Mouse (Mus musculus) heart, adult 2 months (tissue): ENCODE measurements around the gene Bsn. TPM values are rescaled to one million over a fixed set of nuclear protein-coding genes. Genes with fewer than 3 reads are reported as not detected.

Experiments
- DNase-seq, 2 experiments: peaks; one replicate each; pipeline ENCODE4 v3.0.0; 2021
- H3K27ac ChIP-seq: fragments of 200-600 bp; 2 replicates; pipeline ENCODE4 v1.8.1; 2022
- H3K27me3 ChIP-seq: fragments of 200-500 bp; 2 replicates; pipeline ENCODE4 v1.6.1; 2012; ENCODE audit warnings: mild to moderate bottlenecking, low read length, inconsistent platforms, mixed read lengths; ENCODE audit not compliant: control insufficient read depth, insufficient read depth
- H3K36me3 ChIP-seq: fragments of 200-500 bp; 2 replicates; pipeline ENCODE4 v1.6.1; 2012; ENCODE audit warnings: low read length, inconsistent platforms; ENCODE audit not compliant: control insufficient read depth, insufficient read depth
- H3K4me1 ChIP-seq: fragments of 200-500 bp; 2 replicates; pipeline ENCODE4 v1.6.1; 2011; ENCODE audit warnings: low read length; ENCODE audit not compliant: control insufficient read depth, insufficient read depth
- H3K4me3 ChIP-seq: fragments of 200-600 bp; 2 replicates; pipeline ENCODE4 v1.8.1; 2022
- H3K79me2 ChIP-seq: fragments of 200-500 bp; replicated peaks from 2 replicates; pipeline ENCODE4 v1.6.1; 2012; ENCODE audit warnings: mild to moderate bottlenecking, inconsistent platforms, low read length, moderate library complexity, mixed read lengths; ENCODE audit not compliant: control insufficient read depth, insufficient read depth
- H3K9ac ChIP-seq: fragments of 200-500 bp; 2 replicates; pipeline ENCODE4 v1.6.1; 2012; ENCODE audit warnings: low read depth, mild to moderate bottlenecking, control low read depth, inconsistent platforms, low read length, mixed read lengths
- CTCF ChIP-seq: fragments of 200-600 bp; IDR thresholded peaks from 2 replicates; pipeline ENCODE4 v1.8.1; 2022; ENCODE audit warnings: antibody characterized with exemption, mild to moderate bottlenecking, moderate library complexity
- EP300 ChIP-seq: fragments of 200-500 bp; IDR thresholded peaks from 2 replicates; pipeline ENCODE4 v1.6.1; 2011; ENCODE audit warnings: low read depth, low read length, control low read depth; ENCODE audit not compliant: insufficient read depth
- POLR2A ChIP-seq: fragments of 200-500 bp; IDR thresholded peaks from 2 replicates; pipeline ENCODE4 v1.6.1; 2011; ENCODE audit warnings: mild to moderate bottlenecking, low read depth, low read length, control low read depth; ENCODE audit not compliant: insufficient read depth
- WGBS: fragments of 180-500 bp; shearing (Covaris S2); methylation state at CpG from one replicate; pipeline ENCODE4 v1.1.7; 2018; 5-methylcytosine and 5-hydroxymethylcytosine counted together
- intact Hi-C: fragments of 180-260 bp; cut with DNase I; formaldehyde crosslinking; loops from one replicate; pipeline ENCODE4 v1.15.1; 2025
- polyA plus RNA-seq: library from polyadenylated mRNA; depleted of rRNA; stranded (reverse); fragments of >200 nt; gene quantifications from 2 replicates; pipeline ENCODE4 v1.2.3, GENCODE M21; 2012
- total RNA-seq, 2 experiments: library from RNA; stranded (reverse); gene quantifications; 2 replicates each; pipeline ENCODE4 v1.2.3; 2021

Bsn gene
- total and polyA plus RNA-seq, 3 experiments = 0.03 to 0.10 (median 0.05) TPM

GRCm38 (mm10) chr9:108182806-108183506, 7.2 kb downstream of the Bsn start:
- Histone ChIP-seq H3K27ac (no peak overlapping the region), H3K4me3 (no peak overlapping the region), H3K4me1 (peaks cover 1% of the 10 kb centered on the region; the same call in 1 of the 2 replicates), H3K27me3 (no peaks in the 10 kb centered on the region), H3K79me2 (no peaks in the 10 kb centered on the region), H3K36me3 (no peaks in the 10 kb centered on the region), H3K9ac (no peak overlapping the region)
- WGBS = 82% methylated on average over 11 of the region's 11 CpGs
- TF ChIP-seq POLR2A (no peak), CTCF (no peak), EP300 (no peak)
- no peak for DNase-seq
- intact Hi-C loops = no loop called here

- Histone ChIP-seq H3K79me2 (no peaks in the 10 kb centered on the region), H3K4me1 (no peaks in the 10 kb centered on the region), H3K4me3 (no peak overlapping the region), H3K27ac (no peak overlapping the region), H3K9ac (no peak overlapping the region), H3K36me3 (no peaks in the 10 kb centered on the region), H3K27me3 (no peaks in the 10 kb centered on the region)
- TF ChIP-seq EP300 = no peak
- no peak for TF ChIP-seq POLR2A
- no peak for TF ChIP-seq CTCF
- intact Hi-C loops = no loop called here
- DNase-seq = no peak
- WGBS = 54% methylated on average over 5 of the region's 5 CpGs
Observed at GRCm38 (mm10) chr9:108178391-108178790, 11.8 kb downstream of the Bsn start.

- TF ChIP-seq CTCF (no peak), EP300 (no peak), POLR2A (no peak)
- DNase-seq = no peak
- WGBS = 66% methylated on average over 19 of the region's 19 CpGs
- H3K27me3 ChIP-seq = no peaks in the 10 kb centered on the region
- H3K36me3 ChIP-seq = no peaks in the 10 kb centered on the region
- H3K4me3 ChIP-seq = no peak overlapping the region
- H3K4me1 ChIP-seq = 0 out of 2 replicates have a peak, but pooled peaks cover 2% of the 10 kb centered on the region
- no peak overlapping the region for H3K27ac ChIP-seq
- no peaks in the 10 kb centered on the region for H3K79me2 ChIP-seq
- H3K9ac ChIP-seq = no peak overlapping the region
- intact Hi-C loops = no loop called here
Observed at GRCm38 (mm10) chr9:108175116-108175838, 14.9 kb downstream of the Bsn start.

DNA sequence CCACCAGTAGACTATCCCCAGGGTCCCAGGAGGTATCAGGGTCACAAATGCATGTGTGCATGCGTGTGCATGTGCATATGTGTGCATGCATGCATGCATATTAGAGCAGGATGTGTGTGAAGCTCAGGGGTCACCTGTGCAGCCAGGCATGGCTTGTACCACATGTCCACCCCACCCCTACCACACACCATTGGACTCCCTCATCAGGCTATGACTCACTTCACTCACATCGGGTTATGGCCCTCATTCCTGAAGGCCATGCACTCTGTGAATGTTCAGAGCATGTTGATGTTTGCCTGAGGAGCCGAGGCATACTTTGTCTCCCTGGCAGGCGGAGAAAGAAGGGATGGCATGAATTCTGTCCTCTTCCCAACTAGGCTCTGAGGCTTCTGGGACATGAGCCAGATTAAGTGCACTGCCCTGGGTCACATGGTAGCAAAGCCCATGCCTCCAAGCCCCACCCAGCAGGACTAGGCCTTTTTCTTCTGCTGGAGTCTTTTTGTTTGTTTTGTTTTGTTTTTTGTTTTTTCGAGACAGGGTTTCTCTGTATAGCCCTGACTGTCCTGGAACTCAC, 17.3 kb downstream of the Bsn start:
- Histone ChIP-seq H3K36me3 (no peaks in the 10 kb centered on the region), H3K79me2 (no peaks in the 10 kb centered on the region), H3K27ac (no peak overlapping the region), H3K9ac (no peak overlapping the region), H3K4me3 (no peak overlapping the region), H3K4me1 (0 out of 2 replicates have a peak, but pooled peaks cover 2% of the 10 kb centered on the region), H3K27me3 (no peaks in the 10 kb centered on the region)
- TF ChIP-seq POLR2A = no peak
- TF ChIP-seq EP300 = no peak
- TF ChIP-seq CTCF = no peak
- DNase-seq = no peak
- intact Hi-C loops = no loop called here
- 54% methylated on average over 5 of the region's 5 CpGs for WGBS

- Histone ChIP-seq H3K79me2 (no peaks in the 10 kb centered on the region), H3K9ac (no peak overlapping the region), H3K27me3 (no peaks in the 10 kb centered on the region), H3K4me1 (0 out of 2 replicates have a peak, but pooled peaks cover 2% of the 10 kb centered on the region), H3K36me3 (no peaks in the 10 kb centered on the region), H3K27ac (no peak overlapping the region), H3K4me3 (no peak overlapping the region)
- WGBS = 80% methylated on average over 10 of the region's 10 CpGs
- no peak for DNase-seq
- TF ChIP-seq POLR2A (no peak), CTCF (no peak), EP300 (no peak)
- intact Hi-C loops = no loop called here
Observed at GRCm38 (mm10) chr9:108169751-108170150, 20.4 kb downstream of the Bsn start.
